Mouse (Mus musculus): ENCODE measurements around the gene Zfp385a.

The Zfp385a gene

GRCm38 (mm10) chr15:103364761-103365160, 24.9 kb upstream of the Zfp385a start:
- in situ Hi-C loops (cut with MboI, MseI): loop anchor here (10.0 kb wide), 1 partner anchor 90 kb away; the partner anchor contains the start of gene Nckap1l

DNA sequence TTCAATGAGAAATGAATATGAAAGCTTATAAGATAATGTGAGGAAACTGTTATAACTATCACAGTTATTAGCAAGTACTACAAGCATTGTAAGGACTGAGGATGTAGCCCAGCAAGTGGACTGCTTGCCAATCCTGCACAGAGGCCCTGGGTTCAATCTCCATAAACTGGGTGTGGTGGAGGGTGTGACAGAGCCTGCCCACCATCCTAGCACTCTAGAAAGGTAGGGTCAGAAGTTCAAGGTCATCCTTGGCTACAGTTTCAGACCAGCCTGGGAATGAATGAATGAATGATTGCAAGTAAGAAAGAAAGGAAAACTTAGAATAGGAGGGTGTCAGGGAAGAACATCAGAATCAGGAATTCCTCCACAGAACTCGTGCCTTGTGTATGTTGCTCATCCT, 23.9 kb upstream of the Zfp385a start:
- in situ Hi-C loops (cut with MboI, MseI): loop anchor here (10.0 kb wide), 1 partner anchor 91 kb away; the partner anchor contains the start of gene Nckap1l

GRCm38 (mm10) chr15:103362950-103363349, 23.1 kb upstream of the Zfp385a start:
- in situ Hi-C loops (cut with MboI, MseI): loop anchor here (10.0 kb wide), 1 partner anchor 92 kb away; the partner anchor contains the start of gene Nckap1l

DNA sequence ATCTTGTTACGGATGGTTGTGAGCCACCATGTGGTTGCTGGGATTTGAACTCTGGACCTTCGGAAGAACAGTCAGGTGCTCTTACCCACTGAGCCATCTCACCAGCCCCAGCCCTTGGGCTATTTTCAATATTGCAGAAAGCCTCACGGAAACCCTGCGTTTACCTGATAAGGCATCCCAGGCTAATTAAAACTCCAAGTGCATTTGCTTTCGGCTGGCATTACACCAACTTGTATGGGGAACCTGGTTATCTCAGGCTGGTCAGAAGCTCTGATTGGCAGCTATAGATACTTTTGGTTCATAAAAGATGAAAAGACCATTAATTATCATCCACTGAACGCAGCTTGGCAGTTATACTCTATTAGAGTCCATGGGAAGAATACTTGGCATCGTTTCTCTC, 22.4 kb upstream of the Zfp385a start:
- in situ Hi-C loops (cut with MboI, MseI): loop anchor here (10.0 kb wide), 1 partner anchor 92 kb away; the partner anchor contains the start of gene Nckap1l

DNA sequence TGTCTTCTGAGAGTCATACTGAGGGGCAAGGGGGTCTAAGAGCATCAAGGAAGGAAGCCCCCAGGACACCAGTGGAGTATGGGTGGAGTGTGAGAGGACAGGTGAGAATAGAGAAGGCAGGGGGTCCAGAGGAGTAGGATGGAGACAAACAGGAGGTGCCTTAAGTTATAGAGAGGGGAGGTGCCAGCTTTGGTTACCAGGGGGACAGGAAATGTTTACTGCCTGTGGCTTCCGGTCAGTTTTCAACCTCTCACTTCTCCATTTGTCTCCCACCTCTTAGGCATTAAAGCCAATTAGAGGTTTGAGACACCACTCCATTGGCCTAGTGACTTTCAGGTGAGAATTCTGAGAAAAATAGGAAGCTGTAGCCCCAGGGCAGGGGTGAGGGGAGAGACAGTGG, 21.4 kb upstream of the Zfp385a start:
- in situ Hi-C loops (cut with MboI, MseI): loop anchor here (10.0 kb wide), 1 partner anchor 94 kb away; the partner anchor contains the start of gene Nckap1l

DNA sequence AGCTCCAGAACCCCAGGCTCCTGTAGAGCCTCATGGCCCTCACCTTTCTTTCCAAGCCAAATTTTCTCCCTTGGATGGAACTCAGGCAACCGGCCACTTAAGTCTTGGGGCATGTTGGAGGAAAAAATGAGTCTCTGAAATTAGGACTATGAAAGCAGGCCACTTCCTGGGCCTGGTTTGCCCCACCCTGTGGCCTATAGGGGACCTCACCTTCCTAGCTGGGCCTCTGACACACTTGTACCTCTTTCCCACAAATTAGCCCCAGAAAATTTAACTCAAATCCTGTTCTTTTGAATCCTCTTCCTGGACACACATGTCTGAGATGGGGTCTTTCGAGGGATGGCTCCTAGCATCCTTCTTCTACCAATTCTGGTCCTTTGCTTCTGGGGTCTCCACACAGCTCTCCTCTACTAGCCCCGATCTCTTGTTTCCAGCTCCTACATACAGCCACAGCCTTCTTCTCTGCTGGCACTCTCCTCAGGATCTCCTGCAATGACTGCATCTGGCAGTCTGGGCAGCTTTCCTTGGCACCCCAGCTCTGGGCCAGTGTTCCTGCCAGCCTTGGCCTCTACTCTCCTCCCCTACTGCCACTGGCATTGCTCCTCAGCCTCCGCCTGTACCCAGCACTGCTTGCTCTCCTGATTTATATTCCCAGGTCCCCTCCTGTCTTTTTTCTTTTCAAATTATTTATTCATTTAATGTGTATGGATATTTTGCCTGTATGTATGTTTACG, 20.1 kb upstream of the Zfp385a start:
- in situ Hi-C loops (cut with MboI, MseI): loop anchor here (10.0 kb wide), 1 partner anchor 95 kb away; the partner anchor contains the start of gene Nckap1l

DNA sequence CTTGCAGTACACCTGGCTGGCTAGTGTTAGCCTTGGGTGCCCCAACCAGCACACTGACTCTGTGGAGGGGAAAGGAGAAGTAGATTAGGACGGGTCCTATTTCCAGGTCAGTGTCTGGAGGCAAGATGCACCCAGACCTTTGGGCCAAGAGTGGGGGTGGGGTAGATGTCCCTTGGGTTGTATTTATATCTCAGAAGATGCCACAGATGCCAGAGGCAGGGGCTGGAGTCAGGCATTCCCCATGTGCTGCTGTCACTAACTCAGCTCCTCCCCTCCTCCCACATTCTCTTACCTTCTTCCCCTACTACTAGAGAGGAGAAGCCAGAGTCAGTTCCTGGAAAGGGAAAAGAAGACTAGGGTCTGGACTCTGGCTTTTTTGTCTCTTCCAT, 19.2 kb upstream of the Zfp385a start:
- in situ Hi-C loops (cut with MboI, MseI): no loop called here

GRCm38 (mm10) chr15:103358278-103359121, 18.6 kb upstream of the Zfp385a start:
- in situ Hi-C loops (cut with MboI, MseI): no loop called here

GRCm38 (mm10) chr15:103357817-103358216, 17.9 kb upstream of the Zfp385a start:
- in situ Hi-C loops (cut with MboI, MseI): no loop called here

DNA sequence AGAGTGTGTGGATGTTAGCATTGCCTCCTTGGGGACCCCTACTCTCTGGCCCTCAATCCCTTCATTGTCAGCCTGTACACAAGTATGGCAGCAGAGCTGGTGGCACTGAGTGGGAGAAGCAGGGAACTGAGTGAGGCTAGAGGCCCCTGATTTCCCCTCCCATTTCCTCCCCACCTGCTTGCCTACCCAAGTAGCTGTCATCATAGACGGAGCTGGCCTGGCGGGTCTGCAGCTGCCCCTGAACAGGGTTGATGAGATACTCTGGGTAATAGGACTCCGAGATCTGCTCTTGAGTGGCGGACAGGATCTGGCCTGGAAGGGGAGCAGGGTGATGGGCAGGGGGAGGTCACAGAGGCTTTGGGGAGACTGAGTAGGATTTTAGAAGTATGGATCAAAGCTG, 16.2 kb upstream of the Zfp385a start:
- in situ Hi-C loops (cut with MboI, MseI): no loop called here

DNA sequence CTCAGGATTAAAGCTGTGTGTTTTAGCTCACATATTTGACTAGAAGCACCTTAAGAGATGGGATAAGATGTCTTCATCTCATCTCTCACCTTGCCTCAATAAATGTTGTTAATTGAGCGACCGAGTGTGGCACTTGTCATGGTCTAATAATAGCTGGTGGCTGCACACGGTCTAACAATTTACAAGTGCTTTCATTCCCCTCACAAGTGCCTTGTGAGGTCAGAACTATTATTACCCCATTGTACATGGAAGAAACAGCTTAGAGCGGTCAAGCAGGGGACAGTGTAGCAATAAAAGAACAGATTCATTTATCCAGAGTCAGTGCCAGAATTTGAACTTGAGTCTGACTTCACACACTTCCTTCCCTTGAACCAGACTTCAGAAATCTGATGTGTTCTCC, 15.5 kb upstream of the Zfp385a start:
- in situ Hi-C loops (cut with MboI, MseI): no loop called here

DNA sequence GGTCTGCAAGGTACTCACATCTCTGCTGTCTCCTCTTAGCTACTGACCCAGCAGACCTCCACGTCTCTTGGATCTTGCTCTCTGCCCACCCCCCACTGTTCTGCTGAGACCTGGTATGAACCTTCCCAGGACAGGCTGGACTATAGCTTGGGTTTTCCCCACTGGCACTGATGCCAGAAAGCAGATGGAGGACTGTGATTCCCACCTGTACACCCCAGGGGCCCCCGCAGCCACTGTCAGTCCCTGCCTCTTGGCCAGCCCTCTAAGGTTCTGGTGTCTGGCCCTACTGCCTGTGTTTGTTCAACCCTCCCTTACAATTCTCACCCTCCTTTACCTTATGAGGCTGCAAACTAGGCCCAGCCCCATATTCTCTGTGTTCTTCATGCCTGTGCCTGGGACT, 14.8 kb upstream of the Zfp385a start:
- in situ Hi-C loops (cut with MboI, MseI): no loop called here

DNA sequence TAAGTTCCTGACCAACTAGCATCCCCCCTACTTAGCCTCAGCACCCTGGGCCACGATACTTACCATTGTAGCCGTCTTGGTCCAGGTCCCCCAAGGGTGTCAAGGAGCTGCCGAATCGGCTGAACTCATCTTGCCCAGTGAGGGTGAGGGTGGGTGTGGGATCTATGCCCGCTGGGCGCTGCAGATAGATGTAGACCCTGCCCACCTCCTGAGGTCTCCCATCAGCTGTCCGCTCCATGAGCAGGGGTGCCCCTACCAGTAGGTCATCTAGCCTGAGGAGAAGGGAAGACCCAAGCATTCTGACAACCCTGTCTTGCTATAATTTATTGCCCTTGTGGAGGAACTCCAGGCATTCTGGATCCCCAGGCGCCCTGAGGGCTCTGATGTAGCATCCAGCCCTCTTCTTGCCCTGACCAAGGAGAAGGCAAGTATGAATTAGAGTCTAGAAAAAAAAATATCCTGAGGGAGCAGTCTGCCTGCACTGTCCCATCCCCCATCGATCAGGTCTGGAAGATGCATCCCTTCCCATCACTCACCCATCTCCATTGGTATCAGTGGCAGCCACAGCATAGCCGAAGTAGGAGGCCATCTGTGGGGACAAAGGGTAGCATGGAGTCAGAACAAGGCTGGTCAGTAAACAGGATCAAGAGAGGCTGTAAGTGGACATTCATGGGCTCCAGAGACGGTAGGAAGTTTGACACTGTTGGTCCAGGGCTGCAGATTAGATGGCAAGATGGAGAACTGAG, 13.8 kb upstream of the Zfp385a start:
- in situ Hi-C loops (cut with MboI, MseI): no loop called here

- in situ Hi-C loops (cut with MboI, MseI): no loop called here
Observed at GRCm38 (mm10) chr15:103352856-103353255, 13.0 kb upstream of the Zfp385a start.

GRCm38 (mm10) chr15:103347275-103347684, 7.4 kb upstream of the Zfp385a start:
- in situ Hi-C loops (cut with MboI, MseI): no loop called here

GRCm38 (mm10) chr15:103345789-103346188, 5.9 kb upstream of the Zfp385a start:
- in situ Hi-C loops (cut with MboI, MseI): no loop called here

- in situ Hi-C loops (cut with MboI, MseI): no loop called here
Observed at GRCm38 (mm10) chr15:103343556-103343955, 3.7 kb upstream of the Zfp385a start.

GRCm38 (mm10) chr15:103343008-103343407, 3.1 kb upstream of the Zfp385a start:
- in situ Hi-C loops (cut with MboI, MseI): no loop called here

GRCm38 (mm10) chr15:103342415-103342814, 2.5 kb upstream of the Zfp385a start:
- in situ Hi-C loops (cut with MboI, MseI): no loop called here

GRCm38 (mm10) chr15:103341547-103341946, 1.7 kb upstream of the Zfp385a start:
- in situ Hi-C loops (cut with MboI, MseI): no loop called here

DNA sequence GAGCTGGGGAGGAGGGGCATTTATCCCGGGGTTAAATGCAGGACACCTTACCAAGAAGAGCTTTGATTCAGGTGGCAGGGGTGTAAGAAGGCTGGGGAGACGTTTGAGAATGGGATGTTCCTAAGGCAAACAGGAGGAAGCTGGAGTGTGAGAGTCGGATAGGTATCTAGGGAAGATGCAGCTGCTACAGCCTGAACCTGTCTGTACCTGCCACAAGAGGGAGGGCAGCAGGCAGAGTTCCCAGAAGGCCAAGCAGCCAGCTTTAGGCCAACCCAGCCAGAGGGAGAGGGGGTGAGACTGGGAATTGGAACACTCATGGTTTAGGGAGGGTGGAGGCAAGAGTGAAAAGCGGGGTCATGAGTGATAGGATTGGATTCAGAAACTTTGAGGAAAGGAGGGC, 893 bp upstream of the Zfp385a start:
- in situ Hi-C loops (cut with MboI, MseI): no loop called here
